Mouse (Mus musculus) testis, postnatal 10 days (tissue): ENCODE data around the gene Olfr282.
"Not testable (repeated sequence)": the region's sequence is repeated elsewhere in the genome, so short reads cannot be mapped to it uniquely, and the experiment has no call there.

Experiments
- DNase-seq: peaks from one replicate; pipeline ENCODE4 v3.0.0; 2021; ENCODE audit warnings: low spot score

Gene Olfr282

GRCm38 (mm10) chr15:98430925-98431324 is at the start of gene Olfr282:
Gene Olfr282, plus strand, starts transcription at chr15:98431225.
- DNase-seq, result not testable (repeated sequence)

DNA sequence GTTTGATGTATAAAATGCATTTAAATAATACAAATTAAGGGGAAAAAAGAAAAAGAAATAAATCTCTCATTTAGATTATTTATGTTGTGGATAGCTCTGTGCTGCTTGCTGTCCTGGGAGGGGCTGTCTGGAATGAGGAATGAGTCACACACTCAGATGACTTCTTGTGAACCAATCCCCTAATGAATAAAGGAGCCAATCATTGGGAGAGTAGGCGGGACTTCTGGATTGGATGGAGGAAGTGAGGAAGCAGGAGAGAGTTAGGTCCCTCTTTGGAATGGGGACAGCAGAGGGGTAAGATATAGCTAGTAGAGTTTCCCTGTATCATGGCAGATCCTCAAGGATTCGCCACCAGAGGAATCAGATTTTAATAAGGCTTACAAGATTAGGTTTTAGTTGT is 43.4 kb upstream of the Olfr282 start:
- no peak for DNase-seq

- peak; percentile 94 for DNase-seq
Observed at GRCm38 (mm10) chr15:98389796-98390195, 41.2 kb upstream of the Olfr282 start.

- DNase-seq, result peak; percentile 84
Observed at GRCm38 (mm10) chr15:98391081-98391902, 39.7 kb upstream of the Olfr282 start.

DNA sequence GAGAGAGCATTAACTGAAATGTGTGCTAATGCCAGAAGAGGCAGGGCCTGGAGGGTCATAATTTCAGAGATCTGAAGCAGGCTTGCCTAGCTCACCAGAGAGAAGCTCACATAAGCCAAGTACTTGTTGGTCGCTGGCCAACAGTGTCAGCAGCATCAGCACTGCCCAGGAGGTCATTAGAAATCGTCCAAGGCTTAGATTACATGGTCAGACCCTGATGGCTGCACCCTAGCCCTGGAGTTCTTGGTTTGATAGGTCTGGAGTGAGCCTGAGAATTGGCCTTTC is 39.2 kb upstream of the Olfr282 start:
- DNase-seq, result peak; percentile 67

DNA sequence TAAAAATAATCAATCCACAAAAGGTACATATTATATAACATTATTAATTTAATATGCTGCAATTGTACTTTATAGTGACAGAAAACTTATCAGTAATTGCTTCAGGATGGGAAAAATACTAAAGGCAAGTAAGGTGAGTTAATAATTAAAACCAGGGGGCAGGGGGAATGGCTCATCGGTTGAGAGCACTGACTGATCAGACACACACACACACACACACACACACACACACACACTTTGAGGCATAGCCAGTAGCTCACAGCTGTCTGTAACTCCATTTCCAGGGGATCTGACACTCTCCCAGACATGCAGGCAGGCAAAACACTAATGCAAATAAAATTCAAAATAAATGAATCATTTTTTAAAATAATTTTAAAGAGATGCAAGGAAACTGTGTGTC is 33.9 kb upstream of the Olfr282 start:
- no peak for DNase-seq

DNA sequence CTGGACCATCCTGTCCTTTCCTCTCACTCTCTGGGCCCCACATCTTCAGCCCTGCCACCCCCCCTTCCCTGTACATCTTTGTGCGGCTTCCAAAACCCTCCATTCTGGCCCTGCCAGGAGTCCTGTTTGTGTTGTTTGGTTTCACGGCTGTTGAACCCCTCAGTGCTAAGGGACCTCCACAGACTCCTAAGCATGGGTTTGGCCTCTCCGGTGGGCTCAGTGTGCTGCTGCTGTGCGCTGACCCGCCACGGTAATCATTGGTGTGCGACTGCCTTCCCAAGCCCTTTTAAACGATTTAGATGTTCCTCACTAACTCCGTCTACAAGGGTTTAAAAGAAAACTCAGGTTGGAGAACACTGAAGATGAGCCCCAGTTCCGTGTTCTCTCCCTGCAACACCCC is 28.7 kb upstream of the Olfr282 start:
- no peak for DNase-seq

DNA sequence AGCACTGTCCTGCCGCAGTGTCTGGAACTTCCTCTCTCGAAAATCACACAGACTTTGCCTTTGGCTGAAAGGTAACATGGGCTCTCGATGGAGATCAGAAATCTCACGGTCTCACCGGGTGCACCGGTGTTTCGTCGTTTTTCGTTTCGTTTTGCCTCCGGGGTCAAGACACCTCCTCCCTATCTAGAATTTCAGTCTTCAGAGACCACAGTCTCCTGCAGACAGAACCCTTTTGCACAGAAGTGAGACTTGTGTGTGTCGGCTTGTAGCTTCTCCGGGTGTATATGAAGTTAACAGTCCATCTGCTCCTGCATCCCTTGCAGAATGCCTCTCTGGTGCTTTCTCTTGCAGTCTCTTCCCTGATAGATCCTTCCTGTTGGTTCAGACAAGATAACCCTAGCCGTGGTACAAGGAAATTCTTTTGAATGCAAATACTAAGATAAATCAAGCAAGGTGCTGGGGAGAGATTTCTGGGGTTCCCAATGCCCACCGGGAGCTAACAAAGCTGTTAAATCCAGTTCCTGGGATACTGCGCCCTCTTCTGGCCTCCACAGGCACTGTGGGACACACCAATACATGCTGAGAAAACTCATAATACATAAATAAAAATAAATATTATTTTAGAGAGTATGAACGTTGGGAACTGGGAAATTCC is 22.5 kb upstream of the Olfr282 start:
- DNase-seq, result peak; percentile 79

- DNase-seq, result peak; percentile 45
Observed at GRCm38 (mm10) chr15:98409635-98410034, 21.4 kb upstream of the Olfr282 start.

- DNase-seq, result no peak
Observed at GRCm38 (mm10) chr15:98410249-98410648, 20.8 kb upstream of the Olfr282 start.

GRCm38 (mm10) chr15:98415996-98416395 is 15.0 kb upstream of the Olfr282 start:
- no peak for DNase-seq

DNA sequence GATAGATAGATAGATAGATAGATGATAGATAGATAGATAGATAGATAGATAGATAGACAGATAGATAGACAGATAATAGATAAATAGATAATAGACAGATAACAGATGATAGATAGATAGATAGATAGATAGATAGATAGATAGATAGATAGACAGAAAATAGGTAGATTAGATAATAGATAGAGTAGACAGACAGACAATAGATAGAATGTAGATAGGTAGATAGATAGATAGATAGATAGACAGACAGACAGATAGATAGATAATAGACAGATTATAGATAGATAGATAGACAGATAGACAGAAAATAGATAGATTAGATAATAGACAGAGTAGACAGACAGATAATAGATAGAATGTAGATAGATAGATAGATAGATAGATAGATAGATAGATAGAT is 14.2 kb upstream of the Olfr282 start:
- DNase-seq, result not testable (repeated sequence)

DNA sequence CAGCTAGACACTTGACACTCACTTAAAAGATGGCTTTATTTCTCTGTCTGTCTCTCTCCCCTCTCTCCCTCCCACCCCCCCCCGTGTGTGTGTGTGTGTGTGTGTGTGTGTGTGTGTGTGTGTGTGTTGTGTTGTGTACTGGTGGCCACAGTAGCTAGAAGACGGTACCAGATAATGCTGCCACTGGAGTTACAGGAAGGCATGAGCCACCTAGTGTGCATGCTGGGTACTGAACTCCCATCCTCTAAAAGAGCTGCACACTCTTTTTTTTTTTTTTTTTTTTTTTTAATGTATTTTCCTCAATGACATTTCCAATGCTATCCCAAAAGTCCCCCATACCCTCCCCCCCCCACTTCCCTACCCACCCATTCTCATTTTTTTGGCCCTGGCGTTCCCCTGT is 13.7 kb upstream of the Olfr282 start:
- DNase-seq, result peak; percentile 46

DNA sequence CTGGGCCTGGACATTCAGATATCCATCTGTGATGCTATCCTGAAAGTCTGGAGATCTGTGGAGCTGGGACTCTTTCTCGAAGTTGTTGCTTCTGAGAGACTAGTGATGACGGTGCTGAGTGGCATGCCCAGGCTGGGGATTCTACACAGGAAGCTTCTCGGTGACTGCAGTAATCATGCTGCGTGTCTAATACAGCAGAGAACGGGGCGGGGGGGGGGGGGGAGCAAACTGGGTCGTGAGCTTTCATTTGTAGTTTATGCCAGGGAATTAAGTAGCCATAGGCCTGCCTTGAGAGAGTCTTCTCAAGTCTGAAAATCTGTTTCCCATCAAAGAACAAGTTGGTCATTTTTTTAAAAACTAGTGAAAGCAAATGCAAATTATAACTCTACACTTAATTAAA is 12.9 kb upstream of the Olfr282 start:
- no peak for DNase-seq

GRCm38 (mm10) chr15:98420897-98421296 is 10.1 kb upstream of the Olfr282 start:
- DNase-seq, result no peak

- no peak for DNase-seq
Observed at GRCm38 (mm10) chr15:98424326-98424725, 6.7 kb upstream of the Olfr282 start.

GRCm38 (mm10) chr15:98424753-98425152 is 6.3 kb upstream of the Olfr282 start:
- DNase-seq, result no peak

- no peak for DNase-seq
Observed at GRCm38 (mm10) chr15:98425188-98425587, 5.8 kb upstream of the Olfr282 start.

DNA sequence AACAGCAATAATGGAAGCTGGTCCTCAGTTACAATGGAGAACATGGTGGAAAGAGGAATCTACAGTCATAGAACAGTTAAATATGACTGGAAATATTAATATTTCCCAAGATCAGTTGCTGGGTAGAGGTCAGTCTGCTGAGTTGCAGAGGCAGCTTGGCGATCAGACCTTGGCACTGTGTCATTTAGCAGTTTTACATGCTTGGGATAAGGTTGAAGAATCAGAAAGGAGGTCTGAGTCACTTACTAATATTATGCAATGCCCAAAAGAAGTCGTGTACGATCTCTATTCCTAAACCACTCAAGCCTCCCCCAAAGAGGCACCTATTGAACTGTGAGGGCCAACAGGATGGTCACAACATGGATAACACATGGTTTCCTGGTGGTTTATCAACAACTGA is 13.5 kb downstream of the Olfr282 start:
- no peak for DNase-seq

DNA sequence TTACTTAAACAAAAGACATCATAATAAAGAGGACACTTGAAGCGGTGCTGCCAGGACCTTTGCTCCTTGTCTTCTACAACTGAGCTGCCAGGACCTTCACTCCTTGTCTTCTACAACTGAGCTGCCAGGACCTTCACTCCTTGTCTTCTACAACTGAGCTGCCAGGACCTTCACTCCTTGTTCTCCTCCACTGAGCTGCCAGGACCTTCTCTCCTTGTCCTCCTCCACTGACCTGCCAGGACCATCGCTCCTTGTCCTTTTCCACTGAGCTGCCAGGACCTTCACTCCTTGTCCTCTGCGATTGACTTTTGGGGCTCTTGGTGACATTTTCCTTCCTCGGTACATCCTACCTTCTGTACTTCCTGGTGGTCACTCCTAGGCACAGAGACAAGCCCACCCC is 17.5 kb downstream of the Olfr282 start:
- DNase-seq, result no peak

GRCm38 (mm10) chr15:98452288-98452687 is 21.3 kb downstream of the Olfr282 start, which contains the start of gene Olfr281:
Gene Olfr281, plus strand, starts transcription at chr15:98452588.
- no peak for DNase-seq

GRCm38 (mm10) chr15:98469596-98469995 is 38.6 kb downstream of the Olfr282 start, which contains the start of gene OR5BS1P:
Gene OR5BS1P, plus strand, starts transcription at chr15:98469896.
- no peak for DNase-seq

DNA sequence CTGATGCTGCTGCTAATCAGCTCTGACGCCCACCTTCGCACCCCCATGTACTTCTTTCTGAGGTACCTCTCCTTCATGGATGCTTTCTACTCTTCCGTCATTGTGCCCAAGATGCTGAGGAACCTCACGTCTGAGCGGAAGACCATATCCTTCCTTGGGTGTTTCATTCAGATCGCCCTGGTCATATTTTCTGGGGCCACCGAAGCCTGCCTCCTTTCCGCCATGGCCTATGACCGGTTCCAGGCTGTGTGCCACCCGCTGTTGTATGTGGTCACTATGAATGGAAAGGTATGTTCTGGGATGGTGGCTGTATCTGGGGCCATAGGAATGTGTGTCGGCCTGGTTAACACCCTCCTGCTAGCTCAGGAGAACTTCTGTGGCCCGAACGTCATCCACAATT is 40.5 kb downstream of the Olfr282 start:
- DNase-seq, result no peak

DNA sequence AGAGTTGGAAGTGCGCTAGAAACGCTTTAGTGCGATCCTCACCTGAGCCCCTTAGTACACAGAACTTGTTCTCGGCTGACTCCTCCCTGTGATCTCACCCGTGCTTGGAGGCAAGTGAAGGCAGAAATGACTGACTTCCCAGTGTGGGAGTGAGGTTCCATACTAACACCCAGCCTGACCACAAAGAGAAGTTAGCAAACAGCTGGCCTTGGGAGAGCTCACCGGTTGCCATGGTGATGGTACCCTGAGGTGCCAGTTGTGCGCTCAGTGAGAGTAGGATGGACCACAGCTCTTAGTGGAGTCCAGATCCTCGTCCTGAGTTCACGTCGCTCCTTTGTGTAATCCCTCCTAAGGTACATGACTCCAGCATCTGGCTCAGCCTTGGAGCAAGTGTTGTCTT is 43.9 kb downstream of the Olfr282 start:
- no peak for DNase-seq
